Mouse (Mus musculus): ENCODE results near the gene Shisa4. TPM values are rescaled to one million over a fixed set of nuclear protein-coding genes. Genes with fewer than 3 reads are reported as not detected.
"Not testable (repeated sequence)": the region's sequence is repeated elsewhere in the genome, so short reads cannot be mapped to it uniquely, and the experiment has no call there.

Shisa4 gene
- 5.7 and 8.2 TPM in 2 replicates for polyA plus RNA-seq (2012; rRNA removed)

DNA sequence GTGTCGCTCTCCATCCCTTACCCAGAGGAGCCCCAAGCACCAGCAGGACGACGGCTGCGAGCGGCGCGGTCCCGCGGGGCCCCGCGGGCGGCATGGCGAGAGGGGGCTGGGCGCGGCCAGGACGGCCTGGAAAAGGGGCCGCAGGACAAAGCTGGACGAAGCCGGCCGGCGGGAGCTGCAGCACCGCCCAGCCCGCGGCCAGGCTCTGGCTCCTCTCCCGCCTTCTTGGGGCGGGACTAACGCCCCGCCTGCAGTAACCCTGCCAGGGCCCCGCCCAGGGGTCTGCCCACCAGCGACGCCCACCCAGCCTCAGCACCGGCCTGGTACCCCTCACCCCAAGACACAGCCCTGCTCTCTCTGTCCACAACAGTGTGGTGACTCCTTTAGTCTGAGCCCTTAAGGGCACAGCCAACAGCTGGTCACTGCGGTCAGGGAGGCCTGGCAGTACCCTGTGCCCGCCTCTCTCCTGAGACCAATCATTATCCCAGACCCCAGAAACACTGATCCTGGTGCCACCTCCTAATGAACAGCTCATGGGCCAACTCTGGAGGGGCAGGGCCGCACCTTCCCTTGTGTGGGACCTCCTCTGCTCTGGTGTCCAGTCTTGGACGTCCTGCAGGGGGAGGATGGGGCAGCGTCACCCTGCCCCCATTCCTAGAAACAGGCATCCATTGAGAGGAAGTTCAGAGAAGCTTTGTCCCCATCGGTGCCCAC lies at the start of gene Shisa4:
Gene Shisa4 (minus strand): TSS at position 370 of the 714 bp plus-strand sequence.
- DNase-seq (ENCODE audit: low read depth): no peak

- DNase-seq (ENCODE audit: low read depth): no peak
Measured at GRCm38 (mm10) chr1:135422772-135423171, 47.7 kb upstream of the Shisa4 start.

- DNase-seq (ENCODE audit: low read depth): no peak
Measured at GRCm38 (mm10) chr1:135413996-135414395, 39.0 kb upstream of the Shisa4 start.

DNA sequence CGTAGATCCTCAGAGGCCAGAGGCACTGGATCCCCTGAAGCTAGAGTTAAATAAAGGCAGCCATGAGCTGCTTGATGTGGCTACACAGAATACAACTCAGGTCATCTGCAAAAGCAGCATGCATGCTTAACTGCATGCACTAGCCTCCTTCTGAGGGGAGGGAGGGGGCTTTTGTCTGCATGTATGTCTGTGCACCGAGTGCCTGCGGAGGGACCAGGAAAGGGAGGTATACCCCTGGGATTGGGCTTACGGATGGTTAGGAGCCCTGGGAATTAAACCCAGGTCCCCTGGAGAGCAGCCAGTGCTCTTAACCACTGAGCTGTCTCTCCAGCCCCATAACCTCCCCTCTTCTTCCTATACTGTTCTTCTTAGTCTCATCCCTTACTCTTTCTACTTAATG lies 37.1 kb upstream of the Shisa4 start:
- no peak for DNase-seq (ENCODE audit: low read depth)

- DNase-seq (ENCODE audit: low read depth): no peak
Measured at GRCm38 (mm10) chr1:135410967-135411366, 35.9 kb upstream of the Shisa4 start.

GRCm38 (mm10) chr1:135408973-135409372 lies 33.9 kb upstream of the Shisa4 start:
- no peak for DNase-seq (ENCODE audit: low read depth)

GRCm38 (mm10) chr1:135405356-135405755 lies 30.3 kb upstream of the Shisa4 start:
- DNase-seq (ENCODE audit: low read depth): no peak

- no peak for DNase-seq (ENCODE audit: low read depth)
Measured at GRCm38 (mm10) chr1:135401452-135402110, 26.5 kb upstream of the Shisa4 start.

GRCm38 (mm10) chr1:135399466-135399865 lies 24.4 kb upstream of the Shisa4 start:
- no peak for DNase-seq (ENCODE audit: low read depth)

GRCm38 (mm10) chr1:135385161-135385560 lies 10.1 kb upstream of the Shisa4 start:
- DNase-seq (ENCODE audit: low read depth): no peak

DNA sequence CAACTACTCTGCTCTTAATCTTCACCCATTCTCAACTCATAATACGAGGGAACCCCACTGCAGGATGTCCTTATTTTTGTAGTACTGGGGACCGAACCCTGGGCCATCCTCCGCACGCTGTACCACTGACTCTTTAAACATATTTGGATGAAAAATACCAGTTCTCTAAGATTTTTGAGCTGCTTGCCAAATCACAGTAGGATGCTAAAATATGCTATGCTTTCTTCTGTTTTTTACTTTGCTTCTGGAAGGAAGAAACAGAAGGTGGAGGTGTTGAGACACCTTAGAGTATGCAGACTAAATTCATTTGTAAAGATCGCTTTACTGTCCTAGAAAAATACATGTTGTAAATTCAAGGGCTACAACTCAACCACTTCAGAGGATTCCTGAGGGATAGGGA lies 9.1 kb upstream of the Shisa4 start:
- DNase-seq (ENCODE audit: low read depth): no peak

GRCm38 (mm10) chr1:135381560-135381959 lies 6.5 kb upstream of the Shisa4 start:
- DNase-seq (ENCODE audit: low read depth): not testable (repeated sequence)

DNA sequence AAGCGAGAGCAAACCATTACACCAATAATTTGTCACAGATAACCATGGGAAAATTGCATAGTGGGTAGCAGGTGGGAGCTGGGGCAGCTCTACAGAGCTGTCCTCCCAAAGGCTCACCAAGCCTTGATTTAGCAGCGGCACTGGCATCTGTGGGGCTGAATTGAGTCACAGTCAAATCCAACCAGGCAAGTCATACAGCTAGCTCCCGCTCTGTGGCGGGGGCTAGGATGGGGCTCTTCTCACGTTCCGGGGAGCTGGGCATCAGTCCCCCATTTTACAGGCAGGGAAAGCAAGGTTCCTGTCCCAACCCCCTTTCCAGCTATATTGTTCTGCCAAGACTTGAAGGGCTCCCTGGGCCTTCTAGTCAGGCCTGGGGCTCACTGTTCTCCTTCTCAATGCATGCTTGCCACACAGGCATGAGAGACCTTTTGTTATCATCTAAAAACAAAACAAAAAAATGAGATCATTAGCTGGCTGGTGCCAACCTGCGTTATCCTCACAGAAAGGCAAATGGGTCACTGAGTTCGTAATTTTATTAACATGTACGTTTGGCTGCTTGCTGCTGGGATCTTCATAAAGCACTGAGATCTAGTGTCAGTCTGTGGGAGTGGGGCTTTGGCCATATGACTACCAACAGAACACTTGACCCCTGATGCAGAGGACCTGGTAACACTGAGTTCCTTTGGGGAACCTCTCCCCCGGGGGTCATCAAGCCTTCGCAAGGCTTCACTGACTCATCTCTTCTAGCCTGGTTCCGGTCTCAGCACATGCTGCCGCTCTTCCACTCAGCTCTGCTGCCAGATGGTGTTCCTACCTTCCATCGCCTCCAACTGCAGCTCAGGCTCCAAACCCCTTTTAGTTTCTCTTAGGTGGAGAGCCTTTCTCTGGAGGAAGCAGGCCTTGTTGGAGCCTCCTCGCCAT lies 5.3 kb upstream of the Shisa4 start:
- no peak for DNase-seq (ENCODE audit: low read depth)

DNA sequence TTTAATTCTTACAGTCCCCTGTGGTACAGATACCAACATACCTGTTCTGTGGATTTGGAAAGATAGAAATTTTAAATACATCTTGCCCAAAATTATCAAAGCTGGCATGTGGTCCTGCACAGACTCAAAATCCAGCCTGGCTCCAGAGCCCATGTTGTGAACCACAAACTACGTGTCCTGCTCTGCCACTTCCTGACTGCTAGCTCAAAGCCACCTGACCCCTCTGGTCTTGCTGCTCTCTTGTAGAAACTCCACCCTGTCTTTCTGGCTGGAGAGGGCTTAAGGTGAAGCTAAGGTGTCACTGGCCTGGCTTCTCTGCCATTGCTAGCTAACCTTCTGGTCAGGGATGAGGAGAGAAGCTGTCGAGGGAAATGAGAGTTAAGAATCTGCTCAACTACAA lies 4.0 kb upstream of the Shisa4 start:
- DNase-seq (ENCODE audit: low read depth): no peak

DNA sequence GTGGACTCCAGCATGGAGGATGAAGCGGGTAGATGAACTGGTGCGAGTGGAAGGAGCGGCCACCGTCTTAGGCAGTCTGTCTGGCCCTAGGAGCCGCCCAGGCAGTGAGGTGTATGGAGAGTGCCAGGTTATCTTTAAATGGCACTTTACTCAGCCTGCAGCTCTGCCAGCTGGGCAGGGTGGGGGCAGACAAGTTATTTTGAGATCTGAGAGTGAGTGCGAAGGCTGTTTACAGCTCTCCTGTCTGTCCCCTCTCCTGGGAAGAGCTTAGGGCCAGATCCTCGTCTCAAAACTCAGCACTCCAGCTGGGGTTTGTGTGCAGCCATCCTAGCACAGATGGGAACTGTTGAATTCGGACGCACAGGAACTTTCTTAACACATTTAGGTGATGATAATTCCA lies 3.5 kb upstream of the Shisa4 start:
- no peak for DNase-seq (ENCODE audit: low read depth)

GRCm38 (mm10) chr1:135374175-135374867 lies 716 bp downstream of the Shisa4 start:
- no peak for DNase-seq (ENCODE audit: low read depth)

GRCm38 (mm10) chr1:135373171-135373677 lies 1.8 kb downstream of the Shisa4 start:
- DNase-seq (ENCODE audit: low read depth): no peak

DNA sequence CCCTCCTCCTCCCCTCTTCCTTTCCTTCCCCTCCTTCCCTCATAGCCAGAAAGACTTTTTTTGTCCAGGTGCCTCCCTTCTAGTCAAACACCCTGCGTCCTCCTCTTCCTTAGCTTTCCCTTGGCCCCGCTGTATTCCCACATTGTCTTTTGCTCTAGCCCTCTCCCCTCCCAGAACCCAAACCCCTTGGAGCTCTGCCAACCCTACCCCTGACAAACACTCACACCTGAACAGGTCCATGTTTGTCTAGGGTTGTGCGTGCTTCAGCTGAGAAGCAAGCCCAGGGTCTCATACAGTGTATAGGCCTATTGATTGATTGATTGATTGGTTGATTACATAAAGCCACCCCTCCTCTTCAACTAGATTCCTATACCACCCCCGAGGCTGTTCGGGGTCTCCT lies 5.6 kb downstream of the Shisa4 start:
- no peak for DNase-seq (ENCODE audit: low read depth)

GRCm38 (mm10) chr1:135368982-135369381 lies 6.1 kb downstream of the Shisa4 start:
- no peak for DNase-seq (ENCODE audit: low read depth)

DNA sequence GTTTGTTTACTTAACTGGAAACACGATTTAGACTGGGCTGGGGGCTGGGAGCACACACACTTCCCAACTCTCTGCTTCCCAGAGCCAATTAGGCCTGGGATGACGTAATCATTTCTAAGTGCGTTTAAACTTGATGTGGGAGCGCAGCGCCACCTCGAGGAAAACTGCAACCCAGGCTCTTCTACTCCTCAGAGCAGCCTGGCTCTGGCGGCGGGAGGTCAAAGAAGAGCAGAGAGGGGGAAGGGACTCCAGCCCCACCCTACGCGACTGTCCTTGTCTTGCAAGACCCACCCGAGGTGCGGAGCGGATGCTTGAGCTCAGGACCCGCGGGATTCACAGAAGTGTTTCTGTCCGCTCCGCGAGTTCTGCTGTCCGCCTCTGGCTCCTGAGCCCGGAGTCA lies 6.8 kb downstream of the Shisa4 start:
- peak; percentile 41 for DNase-seq (ENCODE audit: low read depth)

GRCm38 (mm10) chr1:135367595-135367994 lies 7.4 kb downstream of the Shisa4 start:
- DNase-seq (ENCODE audit: low read depth): no peak

DNA sequence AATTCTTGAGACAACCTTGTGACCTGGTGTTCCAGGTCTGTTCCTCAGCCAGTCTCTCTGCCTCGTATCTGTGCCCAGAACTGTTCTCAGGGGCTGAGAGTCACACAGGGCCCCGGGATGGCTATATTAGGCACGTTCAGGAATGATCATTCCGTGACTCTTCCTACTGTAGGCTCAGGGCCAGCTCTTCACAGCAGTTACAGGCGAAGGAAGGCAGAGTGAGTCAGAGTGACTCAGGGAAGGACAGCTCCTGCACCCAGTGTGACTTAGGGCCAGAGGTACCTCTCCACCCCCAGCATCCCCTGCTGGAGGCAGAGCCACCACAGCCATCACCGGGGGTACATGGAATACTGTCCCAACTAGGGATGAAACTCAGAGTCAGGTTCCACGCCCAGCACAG lies 8.0 kb downstream of the Shisa4 start:
- no peak for DNase-seq (ENCODE audit: low read depth)

Measured in gonadal fat pad, adult 2 months (tissue).